Mouse (Mus musculus): Measurements from ENCODE around the gene Ccdc78. TPM values are rescaled to one million over a fixed set of nuclear protein-coding genes. Genes with fewer than 3 reads are reported as not detected.

The Ccdc78 gene
- polyA plus RNA-seq, 1 experiment = not detected

DNA sequence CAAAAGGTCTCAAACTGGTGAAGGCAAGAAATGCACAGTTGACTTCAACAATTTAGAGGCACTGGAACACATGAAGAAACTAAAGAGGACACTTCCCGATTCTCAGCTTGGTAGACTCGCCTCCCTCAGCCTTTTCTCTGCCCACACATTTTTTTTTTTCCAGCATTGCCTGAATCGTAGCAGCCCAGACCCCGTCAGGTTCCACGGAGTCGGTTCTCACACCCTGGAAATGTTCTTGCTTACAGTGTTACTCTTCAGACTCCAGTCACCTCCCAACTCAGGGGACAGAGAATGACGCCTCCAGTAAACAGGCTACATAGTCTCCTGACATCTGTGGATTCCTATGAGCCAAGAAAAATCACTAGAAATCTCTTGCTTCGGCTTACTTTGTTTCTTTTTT is 26.2 kb upstream of the Ccdc78 start:
- no peak overlapping the region for H3K4me3 ChIP-seq (ENCODE audit: extremely low read depth, insufficient read depth, insufficient read length)
- H3K27me3 ChIP-seq (ENCODE audit: control insufficient read depth, insufficient read depth, low read length) = no peaks in the 10 kb centered on the region
- no peaks in the 10 kb centered on the region for H3K36me3 ChIP-seq (ENCODE audit: control insufficient read depth, insufficient read depth, low read length)
- TF ChIP-seq CTCF (IDR thresholded peaks at IDR 0.05; ENCODE audit: extremely low read depth, insufficient read depth, insufficient read length, insufficient replicate concordance) = no peak
- no peak for TF ChIP-seq POLR2A (IDR thresholded peaks at IDR 0.05; ENCODE audit: low read depth, low read length)
- peaks cover 2% of the 10 kb centered on the region; the same call in 1 of the 2 replicates for H3K4me1 ChIP-seq (ENCODE audit: control insufficient read depth, insufficient read depth, insufficient read length)
- 74% methylated on average over 8 of the region's 8 CpGs for WGBS
- no peak overlapping the region for H3K27ac ChIP-seq (ENCODE audit: insufficient read depth, low read length)
- no peak for DNase-seq (ENCODE audit: low read depth in 1 of 2, low spot score in 2 of 2)

DNA sequence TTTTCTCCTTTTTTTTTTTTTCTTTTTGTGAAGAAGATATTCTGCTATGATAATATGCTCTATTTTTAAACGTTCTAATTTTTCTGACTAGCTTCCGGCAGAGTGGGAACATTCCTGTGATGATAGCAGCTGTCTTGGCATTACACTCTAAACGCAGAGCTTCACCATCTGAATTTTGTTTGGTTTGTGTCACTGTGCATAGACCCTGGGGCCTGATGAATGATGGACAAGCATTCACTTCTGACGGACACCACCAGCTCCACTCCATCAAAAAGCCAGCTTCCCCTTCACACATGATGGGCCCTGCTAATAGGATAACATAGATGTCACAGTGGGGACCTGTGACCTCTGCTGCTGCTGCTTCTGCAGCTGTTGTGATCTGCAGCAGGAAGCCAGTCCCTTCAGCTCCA is 24.8 kb upstream of the Ccdc78 start:
- DNase-seq (ENCODE audit: low read depth in 1 of 2, low spot score in 2 of 2) = no peak
- TF ChIP-seq POLR2A (IDR thresholded peaks at IDR 0.05; ENCODE audit: low read depth, low read length) (no peak), CTCF (IDR thresholded peaks at IDR 0.05; ENCODE audit: extremely low read depth, insufficient read depth, insufficient read length, insufficient replicate concordance) (no peak)
- WGBS = 57% methylated on average over 4 of the region's 4 CpGs
- Histone ChIP-seq H3K36me3 (ENCODE audit: control insufficient read depth, insufficient read depth, low read length) (no peaks in the 10 kb centered on the region), H3K4me3 (ENCODE audit: extremely low read depth, insufficient read depth, insufficient read length) (no peak overlapping the region), H3K4me1 (ENCODE audit: control insufficient read depth, insufficient read depth, insufficient read length) (peaks cover 2% of the 10 kb centered on the region; the same call in 1 of the 2 replicates), H3K27me3 (ENCODE audit: control insufficient read depth, insufficient read depth, low read length) (no peaks in the 10 kb centered on the region), H3K27ac (ENCODE audit: insufficient read depth, low read length) (peak overlapping the region; percentile 22)

DNA sequence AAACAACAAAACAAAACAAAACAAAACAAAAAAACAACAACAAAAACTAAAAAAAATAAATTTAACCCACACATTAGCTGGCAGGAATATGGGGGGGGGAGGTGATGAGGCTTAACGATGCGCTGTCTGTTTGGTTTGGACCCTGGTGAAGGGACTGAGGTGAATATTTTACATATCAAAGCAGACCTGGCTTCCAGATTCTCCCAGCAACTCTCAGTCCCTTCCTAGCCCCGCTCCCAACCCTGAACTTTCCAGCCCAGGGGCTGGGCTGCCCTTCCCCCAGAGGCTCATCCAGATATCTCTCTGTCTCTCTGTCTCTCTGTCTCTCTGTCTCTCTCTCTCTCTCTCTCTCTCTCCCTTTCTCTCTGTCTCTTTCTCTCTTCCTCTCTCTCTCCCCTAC is 23.8 kb upstream of the Ccdc78 start:
- no peak for DNase-seq (ENCODE audit: low read depth in 1 of 2, low spot score in 2 of 2)
- no peak overlapping the region for H3K4me3 ChIP-seq (ENCODE audit: extremely low read depth, insufficient read depth, insufficient read length)
- no peak overlapping the region for H3K27ac ChIP-seq (ENCODE audit: insufficient read depth, low read length)
- WGBS = 52% methylated on average over 3 of the region's 3 CpGs
- peaks cover 2% of the 10 kb centered on the region; the same call in 1 of the 2 replicates for H3K4me1 ChIP-seq (ENCODE audit: control insufficient read depth, insufficient read depth, insufficient read length)
- TF ChIP-seq POLR2A (IDR thresholded peaks at IDR 0.05; ENCODE audit: low read depth, low read length) (no peak), CTCF (IDR thresholded peaks at IDR 0.05; ENCODE audit: extremely low read depth, insufficient read depth, insufficient read length, insufficient replicate concordance) (no peak)
- H3K27me3 ChIP-seq (ENCODE audit: control insufficient read depth, insufficient read depth, low read length) = no peaks in the 10 kb centered on the region
- H3K36me3 ChIP-seq (ENCODE audit: control insufficient read depth, insufficient read depth, low read length) = no peaks in the 10 kb centered on the region

DNA sequence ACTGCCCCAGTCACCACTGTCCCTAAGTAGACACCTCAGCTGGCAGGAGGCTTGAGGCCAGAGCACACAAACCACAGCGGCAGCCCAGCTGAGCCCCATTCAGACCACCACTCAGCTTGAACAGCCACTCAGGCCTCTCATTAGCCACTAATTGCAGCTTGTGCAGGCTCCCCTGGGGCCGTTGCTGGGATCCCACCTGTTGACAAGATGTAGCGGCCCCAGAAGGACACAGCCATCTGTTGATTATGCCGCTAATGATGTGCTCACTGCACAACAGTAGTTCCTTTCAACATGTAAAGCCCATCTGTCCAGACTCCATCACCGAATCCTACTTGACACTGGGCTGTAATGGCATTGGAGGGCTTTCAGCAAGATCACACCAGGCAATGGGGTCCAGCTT is 20.5 kb upstream of the Ccdc78 start:
- no peak for TF ChIP-seq POLR2A (IDR thresholded peaks at IDR 0.05; ENCODE audit: low read depth, low read length)
- no peak for TF ChIP-seq CTCF (IDR thresholded peaks at IDR 0.05; ENCODE audit: extremely low read depth, insufficient read depth, insufficient read length, insufficient replicate concordance)
- no peak for DNase-seq (ENCODE audit: low read depth in 1 of 2, low spot score in 2 of 2)
- Histone ChIP-seq H3K36me3 (ENCODE audit: control insufficient read depth, insufficient read depth, low read length) (no peaks in the 10 kb centered on the region), H3K4me1 (ENCODE audit: control insufficient read depth, insufficient read depth, insufficient read length) (peaks cover 2% of the 10 kb centered on the region; the same call in 1 of the 2 replicates), H3K27me3 (ENCODE audit: control insufficient read depth, insufficient read depth, low read length) (no peaks in the 10 kb centered on the region), H3K27ac (ENCODE audit: insufficient read depth, low read length) (no peak overlapping the region), H3K4me3 (ENCODE audit: extremely low read depth, insufficient read depth, insufficient read length) (no peak overlapping the region)
- 74% methylated on average over 5 of the region's 5 CpGs for WGBS

DNA sequence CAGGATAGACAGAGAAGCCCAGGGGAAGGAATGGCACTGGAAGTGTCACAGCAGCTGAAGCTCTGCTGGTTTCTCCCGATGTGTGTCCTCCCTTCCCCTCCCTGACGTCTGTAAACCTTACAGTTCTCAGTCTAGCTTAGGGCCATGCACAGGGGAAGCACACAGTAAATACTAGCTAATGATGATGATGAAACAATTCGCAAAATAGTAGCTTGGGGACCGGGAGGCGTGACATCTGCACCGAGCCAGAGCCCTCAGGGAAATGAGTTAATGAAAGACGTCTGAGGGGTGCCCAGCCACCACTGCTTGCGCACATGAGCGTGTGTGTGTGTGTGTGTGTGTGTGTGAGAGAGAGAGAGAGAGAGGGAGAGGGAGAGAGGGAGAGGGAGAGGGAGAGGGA is 17.0 kb upstream of the Ccdc78 start:
- peaks cover 5% of the 10 kb centered on the region; the same call in 1 of the 2 replicates for H3K4me1 ChIP-seq (ENCODE audit: control insufficient read depth, insufficient read depth, insufficient read length)
- no peak for DNase-seq (ENCODE audit: low read depth in 1 of 2, low spot score in 2 of 2)
- TF ChIP-seq CTCF (IDR thresholded peaks at IDR 0.05; ENCODE audit: extremely low read depth, insufficient read depth, insufficient read length, insufficient replicate concordance) (no peak), POLR2A (IDR thresholded peaks at IDR 0.05; ENCODE audit: low read depth, low read length) (no peak)
- H3K27me3 ChIP-seq (ENCODE audit: control insufficient read depth, insufficient read depth, low read length) = no peaks in the 10 kb centered on the region
- H3K36me3 ChIP-seq (ENCODE audit: control insufficient read depth, insufficient read depth, low read length) = no peaks in the 10 kb centered on the region
- no peak overlapping the region for H3K27ac ChIP-seq (ENCODE audit: insufficient read depth, low read length)
- no peak overlapping the region for H3K4me3 ChIP-seq (ENCODE audit: extremely low read depth, insufficient read depth, insufficient read length)
- WGBS = 64% methylated on average over 9 of the region's 9 CpGs

DNA sequence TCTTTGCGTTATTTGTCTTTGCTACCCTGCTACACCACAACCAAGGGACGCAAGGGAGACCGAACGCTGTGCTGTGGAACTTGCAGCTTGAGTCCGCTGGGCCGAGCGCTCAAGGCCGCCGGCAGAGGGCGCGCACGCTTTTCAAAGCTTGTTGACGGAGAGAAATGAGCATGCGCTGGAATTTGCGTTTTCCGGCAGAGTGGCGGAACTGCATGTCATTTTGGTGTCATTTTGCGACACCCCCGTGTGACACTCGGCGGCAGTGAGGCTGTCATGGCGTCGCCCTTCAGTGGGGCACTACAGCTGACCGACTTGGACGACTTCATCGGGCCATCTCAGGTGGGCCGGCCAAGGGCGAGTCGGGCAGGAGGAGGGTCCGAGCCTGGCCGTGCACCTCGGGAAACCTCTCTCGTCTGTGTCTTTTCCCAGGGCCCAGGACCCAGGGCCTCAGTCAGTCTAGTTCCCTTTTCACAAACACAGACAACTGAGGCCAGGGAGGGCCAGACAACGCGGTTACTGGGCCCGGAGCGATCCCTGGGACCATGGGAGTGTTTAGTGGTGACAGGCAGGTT is 12.7 kb upstream of the Ccdc78 start, which contains the start of gene Narfl:
Gene Narfl, plus strand, starts transcription at position 228 of the 572 bp plus-strand sequence.
- H3K4me3 ChIP-seq (ENCODE audit: extremely low read depth, insufficient read depth, insufficient read length) = peak within 1 kb of the TSS; percentile 83
- H3K36me3 ChIP-seq (ENCODE audit: control insufficient read depth, insufficient read depth, low read length) = peaks cover 6% of the 10 kb centered on the region
- peak; percentile 94 to 95 for DNase-seq (ENCODE audit: low read depth in 1 of 2, low spot score in 2 of 2)
- peak within 1 kb of the TSS; percentile 18; the same call in 1 of the 2 replicates for H3K27ac ChIP-seq (ENCODE audit: insufficient read depth, low read length)
- no peaks in the 10 kb centered on the region for H3K27me3 ChIP-seq (ENCODE audit: control insufficient read depth, insufficient read depth, low read length)
- WGBS = under 1% methylated on average over 37 of the region's 37 CpGs
- H3K4me1 ChIP-seq (ENCODE audit: control insufficient read depth, insufficient read depth, insufficient read length) = peaks cover 5% of the 10 kb centered on the region; the same call in 1 of the 2 replicates
- TF ChIP-seq POLR2A (IDR thresholded peaks at IDR 0.05; ENCODE audit: low read depth, low read length) (peak; percentile 66), CTCF (IDR thresholded peaks at IDR 0.05; ENCODE audit: extremely low read depth, insufficient read depth, insufficient read length, insufficient replicate concordance) (peak; percentile 97)

Measured in spleen, adult 2 months (tissue).